Mouse (Mus musculus) megakaryocyte, embryonic 14.5 days (primary cell): ENCODE data around the gene H60b.
"Not testable (repeated sequence)": the region's sequence is repeated elsewhere in the genome, so short reads cannot be mapped to it uniquely, and the experiment has no call there.

ENCODE experiments used
- FLI1 ChIP-seq: IDR thresholded peaks from 2 replicates; pipeline ENCODE4 v1.6.1; 2012; ENCODE audit warnings: low read length, inconsistent platforms, mixed read lengths
- GATA1 ChIP-seq: IDR thresholded peaks from 3 replicates; pipeline ENCODE4 v1.6.1; 2012; ENCODE audit warnings: mixed read lengths, low read length, inconsistent platforms, borderline replicate concordance

DNA sequence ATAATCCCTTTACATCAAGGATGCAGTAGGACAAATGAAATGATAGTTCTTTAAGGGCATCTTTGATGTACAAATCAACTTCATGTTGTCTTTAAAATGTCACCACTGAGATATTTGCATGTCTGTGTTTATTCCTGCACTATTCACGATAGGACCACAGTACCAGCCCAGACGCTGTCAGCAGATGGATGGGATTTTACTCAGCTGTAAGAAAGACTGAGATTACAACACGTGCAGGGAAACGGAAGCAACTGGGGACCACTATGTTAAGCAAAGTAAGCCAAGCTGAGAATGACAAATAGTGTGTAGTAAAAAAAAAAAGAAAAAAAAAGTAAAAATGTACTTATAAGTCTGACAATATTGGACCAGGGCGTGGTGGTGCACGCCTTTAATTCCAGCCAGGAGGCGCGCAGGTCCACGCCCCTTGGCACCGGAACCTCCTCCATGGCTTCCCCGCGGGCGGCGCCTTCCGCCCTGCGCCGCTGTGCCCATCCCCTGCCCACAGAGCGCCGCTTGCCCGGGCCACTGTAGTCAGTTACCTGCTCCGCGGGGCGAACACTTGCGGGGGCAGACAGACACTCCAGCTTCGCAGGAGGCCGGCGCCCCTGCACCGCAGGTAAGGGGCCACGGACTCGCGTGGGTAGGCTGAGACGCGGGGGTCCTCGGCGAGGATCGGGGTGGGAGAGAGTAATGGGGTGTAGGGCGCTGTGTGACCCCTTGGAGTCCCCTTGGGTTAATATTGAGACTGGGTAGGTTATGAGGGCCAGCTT is 114.7 kb downstream of the H60b start:
- TF ChIP-seq GATA1, FLI1: not testable (repeated sequence)
